Mouse (Mus musculus) mesoderm, embryonic 11.5 days (tissue): ENCODE results near the gene Sirpb1a.
"Not testable (repeated sequence)": the region's sequence is repeated elsewhere in the genome, so short reads cannot be mapped to it uniquely, and the experiment has no call there.

Experiments used
- DNase-seq: peaks from one replicate; pipeline ENCODE4 v3.0.0-alpha.2; 2012; ENCODE audit warnings: low read depth, low spot score

Gene Sirpb1a

DNA sequence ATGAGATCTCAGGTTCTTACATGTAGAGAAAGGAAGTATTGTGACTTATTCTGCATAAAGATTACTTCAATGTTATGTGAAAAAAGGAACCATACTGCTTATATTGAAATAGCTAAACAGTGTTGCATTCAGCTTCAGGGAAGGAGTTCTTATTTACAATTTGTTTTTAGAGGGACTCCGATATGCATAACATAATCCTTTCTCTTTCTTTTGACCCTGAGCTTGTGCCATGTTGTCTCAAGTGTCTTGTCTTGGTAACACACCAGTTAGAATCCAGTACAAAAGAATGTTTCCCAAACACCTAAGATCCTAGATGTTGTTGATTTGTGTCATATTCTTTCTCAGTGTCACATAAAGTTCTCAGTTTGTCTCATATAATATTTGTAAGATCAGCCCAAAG, at the start of gene Sirpb1a:
Sirpb1a (minus strand) TSS at position 74 of the 400 bp plus-strand sequence.
- not testable (repeated sequence) for DNase-seq

DNA sequence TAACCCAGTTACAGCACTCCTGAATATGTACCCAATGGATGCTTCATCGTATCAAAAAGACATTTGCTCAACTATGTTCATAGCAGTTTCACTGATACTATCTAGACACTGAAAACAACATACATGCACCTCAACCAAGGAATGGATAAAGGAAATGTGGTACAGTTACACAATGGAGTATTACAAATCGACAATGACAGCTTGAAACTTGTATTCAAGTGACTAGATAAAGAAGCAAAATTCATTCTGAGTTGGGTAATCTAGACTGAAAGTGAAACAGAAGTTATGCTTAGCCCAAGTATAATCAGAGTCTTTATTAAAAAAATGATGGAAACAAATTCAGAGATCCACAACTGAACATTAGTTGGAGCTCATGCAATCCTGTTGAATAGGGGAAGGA, 48.5 kb upstream of the Sirpb1a start:
- not testable (repeated sequence) for DNase-seq

DNA sequence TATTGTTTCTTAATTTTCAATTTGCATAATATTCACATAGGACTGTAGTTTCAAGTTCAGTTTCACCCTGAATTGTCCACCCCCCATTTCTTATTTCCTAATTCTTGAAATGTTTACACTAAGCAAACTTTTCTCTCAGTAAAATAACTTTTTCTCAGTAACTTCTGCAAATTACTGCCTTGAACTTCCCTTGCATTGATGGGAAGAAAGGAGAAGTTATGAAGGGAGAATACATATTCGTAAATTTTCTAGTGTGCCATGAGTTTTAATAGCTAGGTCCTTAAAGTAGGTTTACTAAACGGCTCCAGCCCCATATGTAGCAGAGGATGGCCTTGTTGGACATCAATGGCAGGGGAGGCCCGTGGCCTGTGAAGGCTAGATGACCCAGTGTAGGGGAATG, 43.8 kb upstream of the Sirpb1a start:
- not testable (repeated sequence) for DNase-seq

DNA sequence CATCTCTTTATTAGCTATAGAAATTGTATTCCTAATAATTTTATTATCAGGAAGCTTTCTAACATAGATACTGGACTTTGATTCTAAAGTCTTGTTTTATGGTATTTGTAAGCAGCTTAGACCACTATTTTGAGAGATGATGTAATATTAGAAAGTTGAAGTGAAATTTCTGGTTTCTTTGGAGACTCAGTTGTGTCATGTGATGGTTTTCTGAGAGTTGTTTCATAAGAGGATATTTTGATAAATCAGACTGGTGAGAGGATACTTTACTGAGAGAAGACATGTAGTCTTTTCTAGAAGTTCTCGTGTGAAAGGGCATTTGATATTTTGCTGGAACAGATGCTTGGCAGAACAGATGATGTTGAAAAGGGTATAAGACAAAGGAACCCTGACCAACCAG, 17.6 kb upstream of the Sirpb1a start:
- not testable (repeated sequence) for DNase-seq

DNA sequence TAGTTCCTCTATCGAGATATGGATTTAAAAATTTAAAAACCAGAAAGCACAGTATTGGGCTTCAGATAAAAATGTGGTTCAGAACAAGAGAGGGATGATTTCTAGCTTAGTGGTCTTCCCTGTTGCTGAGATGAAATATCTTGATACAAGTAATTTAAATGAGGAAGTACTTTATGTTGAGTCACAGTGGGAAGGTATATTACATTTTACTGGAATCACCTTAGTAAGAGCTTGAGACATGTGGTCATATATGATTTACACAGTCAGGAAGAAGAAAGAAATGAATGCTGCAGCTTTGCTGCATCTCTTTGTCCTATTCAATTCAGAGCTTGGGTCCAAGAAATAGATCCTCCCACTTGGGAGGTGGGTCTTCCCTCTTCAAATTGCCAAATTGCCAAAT, 13.5 kb upstream of the Sirpb1a start:
- not testable (repeated sequence) for DNase-seq

DNA sequence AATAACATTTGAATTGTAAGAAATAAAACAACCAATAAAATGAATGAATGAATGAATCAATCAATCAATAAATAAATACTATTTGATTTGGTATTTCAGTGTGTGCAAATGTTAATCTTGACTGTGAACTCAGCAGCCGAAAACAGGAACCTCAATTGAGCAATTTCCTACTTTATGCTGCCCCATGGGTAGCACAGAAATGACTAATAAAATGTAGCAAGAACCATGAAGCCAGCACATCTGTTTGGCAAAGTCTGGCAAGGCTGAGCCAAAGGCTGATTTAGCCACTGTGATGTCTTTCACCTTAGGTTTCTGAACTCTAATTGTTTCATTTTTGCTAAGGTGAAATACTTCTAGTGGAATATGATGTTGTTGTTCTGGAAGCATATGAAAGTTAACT, 1.6 kb upstream of the Sirpb1a start:
- DNase-seq, result no peak

DNA sequence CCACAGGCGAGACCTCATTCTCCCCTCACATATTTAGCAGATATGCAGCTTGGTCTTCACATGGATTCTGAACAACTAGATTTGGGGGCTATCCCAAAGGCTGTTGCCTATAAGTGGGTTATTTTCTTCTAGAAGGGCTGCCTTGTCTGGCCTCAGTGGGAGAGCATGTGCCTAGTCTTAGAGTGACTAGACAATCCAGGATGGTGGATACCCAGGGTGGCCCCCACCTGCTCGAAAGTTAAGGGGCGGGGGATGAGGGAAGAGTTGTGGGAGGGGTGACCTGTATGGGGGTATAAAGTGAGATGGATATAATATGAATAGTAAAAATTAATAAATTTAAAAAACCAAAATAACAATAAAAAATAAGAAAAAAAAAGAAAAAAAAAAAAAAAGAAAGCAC, 70.6 kb downstream of the Sirpb1a start:
- not testable (repeated sequence) for DNase-seq

DNA sequence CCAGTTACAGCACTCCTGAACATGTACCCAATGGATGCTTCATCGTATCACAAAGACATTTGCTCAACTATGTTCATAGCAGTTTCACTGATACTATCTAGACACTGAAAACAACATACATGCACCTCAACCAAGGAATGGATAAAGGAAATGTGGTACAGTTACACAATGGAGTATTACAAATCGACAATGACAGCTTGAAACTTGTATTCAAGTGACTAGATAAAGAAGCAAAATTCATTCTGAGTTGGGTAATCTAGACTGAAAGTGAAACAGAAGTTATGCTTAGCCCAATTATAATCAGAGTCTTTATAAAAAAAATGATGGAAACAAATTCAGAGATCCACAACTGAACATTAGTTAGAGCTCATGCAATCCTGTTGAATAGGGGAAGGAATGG, 76.0 kb downstream of the Sirpb1a start:
- DNase-seq, result not testable (repeated sequence)

DNA sequence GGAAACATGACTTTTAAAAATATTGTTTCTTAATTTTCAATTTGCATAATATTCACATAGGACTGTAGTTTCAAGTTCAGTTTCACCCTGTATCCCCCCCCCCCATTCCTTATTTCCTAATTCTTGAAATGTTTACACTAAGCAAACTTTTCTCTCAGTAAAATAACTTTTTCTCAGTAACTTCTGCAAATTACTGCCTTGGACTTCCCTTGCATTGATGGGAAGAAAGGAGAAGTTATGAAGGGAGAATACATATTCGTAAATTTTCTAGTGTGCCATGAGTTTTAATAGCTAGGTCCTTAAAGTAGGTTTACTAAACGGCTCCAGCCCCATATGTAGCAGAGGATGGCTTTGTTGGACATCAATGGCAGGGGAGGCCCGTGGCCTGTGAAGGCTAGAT, 80.7 kb downstream of the Sirpb1a start:
- DNase-seq, result not testable (repeated sequence)

DNA sequence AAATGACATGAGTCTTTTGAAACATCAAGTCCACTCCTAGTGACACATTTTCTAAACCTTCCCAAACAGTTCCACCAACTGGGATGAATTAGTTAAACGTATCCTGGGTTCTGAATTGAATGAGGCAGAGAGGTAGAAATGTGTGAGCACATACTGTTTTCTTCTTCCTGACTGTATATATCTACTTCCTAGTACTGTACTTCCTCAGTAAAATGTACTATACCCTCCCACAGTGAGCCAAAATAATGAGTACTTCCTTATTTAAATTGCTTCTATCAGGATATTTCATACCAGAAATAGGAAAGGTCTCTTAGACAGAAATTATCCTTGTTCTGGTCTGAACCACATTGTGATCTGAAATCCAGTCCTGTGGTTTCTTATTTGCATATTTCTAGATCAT, 86.0 kb downstream of the Sirpb1a start:
- DNase-seq, result no peak

DNA sequence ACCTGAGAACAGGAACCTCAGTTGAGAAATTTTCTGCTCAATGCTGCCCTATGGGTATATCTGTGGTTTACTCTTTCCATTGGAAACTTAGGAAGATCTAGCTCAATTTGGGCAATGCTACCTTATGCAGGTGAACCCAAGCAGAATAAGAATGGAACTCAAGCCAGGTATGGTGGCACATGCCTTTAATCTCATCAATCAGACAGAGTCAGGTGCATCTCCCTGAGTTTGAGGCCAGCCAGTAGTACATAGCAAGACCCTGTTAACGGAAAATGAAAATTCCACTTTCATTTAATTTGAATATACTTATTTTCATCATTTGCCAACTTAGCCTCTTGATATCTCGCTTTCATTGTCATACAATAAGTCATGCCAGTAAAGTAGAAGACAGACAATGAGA, 92.1 kb downstream of the Sirpb1a start:
- DNase-seq, result no peak

DNA sequence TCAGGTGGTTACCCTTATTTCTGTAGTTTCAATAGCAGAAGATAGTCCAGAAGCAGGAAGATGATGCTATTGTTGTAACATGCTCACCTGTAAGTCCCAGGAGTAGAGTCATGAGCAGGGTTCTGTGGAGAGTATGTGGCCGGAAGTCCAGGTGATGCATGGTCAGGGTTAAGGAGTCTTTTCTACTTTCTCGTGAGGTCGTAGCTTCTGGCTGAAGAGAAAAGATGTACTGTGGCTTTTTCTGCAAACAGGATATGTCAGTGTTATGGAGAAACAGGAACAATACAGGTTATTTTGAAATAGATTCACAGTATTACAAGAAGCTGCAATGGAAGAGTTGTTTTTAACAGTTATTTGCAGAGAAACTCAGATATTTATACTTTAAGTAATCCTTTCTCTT, 94.3 kb downstream of the Sirpb1a start, which contains the start of gene Gm9733:
Gm9733 (minus strand) TSS at position 240 of the 400 bp plus-strand sequence.
- DNase-seq, result no peak

DNA sequence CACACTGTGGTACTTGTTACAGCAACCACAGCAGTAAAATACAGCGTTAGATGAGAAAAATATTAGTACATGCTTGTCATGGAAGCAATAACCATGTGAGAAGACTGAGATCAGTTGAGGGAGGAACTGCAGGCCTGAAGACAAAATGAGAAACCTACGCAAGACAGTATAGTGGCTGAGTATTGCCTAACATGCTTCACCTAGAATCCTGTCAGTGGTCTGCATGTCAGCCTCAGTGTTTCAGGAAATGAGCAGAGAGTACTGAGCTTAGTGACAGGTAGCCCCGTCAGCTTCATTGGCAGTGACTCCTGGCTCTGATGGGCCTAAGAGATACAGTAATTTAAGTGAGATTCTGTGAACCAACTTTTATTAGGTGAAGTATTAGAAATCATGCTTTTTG, 94.8 kb downstream of the Sirpb1a start:
- DNase-seq, result no peak

DNA sequence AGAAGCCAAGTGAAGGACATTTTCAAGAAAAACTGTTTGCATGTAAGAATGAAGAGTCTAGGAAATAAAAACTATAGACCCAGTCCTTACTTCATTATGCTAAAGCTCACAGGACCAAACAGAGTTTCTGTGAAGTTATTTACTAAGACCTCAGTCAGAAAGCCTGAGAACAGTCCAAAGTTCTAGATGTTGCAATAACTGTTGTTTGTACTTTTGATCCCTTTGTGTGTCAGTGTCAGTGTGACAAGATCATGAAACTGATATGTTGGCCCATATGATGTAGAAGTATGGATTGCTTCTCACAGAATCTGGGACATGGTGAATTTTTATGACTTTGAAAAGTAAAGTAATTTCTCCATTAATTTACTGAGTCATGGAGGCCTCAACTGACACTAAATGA, 96.8 kb downstream of the Sirpb1a start:
- no peak for DNase-seq
